Mouse (Mus musculus) thymus, postnatal 4 days (tissue): ENCODE results near the gene Gm9970.
A peak's percentile ranks its signal among the peaks of the same experiment; 100 is the strongest.

Source experiments
- DNase-seq: peaks from one replicate; pipeline ENCODE4 v3.0.0; 2021

Gene Gm9970

DNA sequence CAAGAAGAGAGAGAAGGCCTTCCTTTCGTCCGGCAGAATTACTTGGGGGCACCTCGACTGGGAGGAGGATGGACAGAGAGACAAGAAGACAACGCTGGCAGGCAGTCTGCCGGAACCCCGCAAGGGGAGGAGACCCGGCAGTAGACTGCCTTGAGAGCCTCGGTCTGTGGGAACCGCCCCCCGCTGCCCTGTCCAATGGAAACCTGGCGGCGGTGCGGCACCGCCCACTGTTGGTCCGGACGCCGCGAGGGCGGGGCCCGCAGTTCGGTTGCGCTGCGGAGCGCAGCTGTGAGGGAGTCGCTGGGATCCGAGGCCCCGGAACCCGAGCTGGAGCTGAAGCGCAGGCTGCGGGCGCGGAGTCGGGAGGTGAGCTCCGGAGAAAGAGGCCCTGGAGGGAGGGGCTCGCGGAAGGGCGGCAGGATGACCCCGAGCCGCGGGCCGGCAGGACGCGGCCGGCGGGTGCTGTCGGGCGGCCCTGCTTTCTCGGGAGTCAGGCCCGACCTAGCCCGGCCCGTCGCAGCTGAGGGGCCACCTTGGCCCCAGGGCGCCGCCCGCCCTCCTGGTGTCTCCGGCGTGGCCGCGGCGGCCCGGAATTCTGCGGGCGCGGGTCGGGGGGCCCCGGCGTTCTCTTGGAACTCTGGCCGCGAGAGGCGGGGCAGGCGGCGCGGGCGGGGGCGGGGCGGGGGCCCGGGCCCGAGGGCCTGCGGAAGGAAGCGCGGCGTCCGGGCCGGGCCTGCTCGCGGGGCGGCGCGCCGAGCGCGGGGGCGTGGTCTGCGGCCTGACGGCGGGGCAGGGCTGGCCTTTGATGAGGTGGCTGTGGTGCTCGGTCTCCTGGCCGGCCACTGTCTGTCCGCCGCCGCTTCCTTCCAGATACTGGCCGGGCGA lies at the start of gene Gm9970, which contains the start of gene Nrbp1:
TSS of gene Gm9970 (minus strand) at position 596 of the 885 bp plus-strand sequence.
TSS of gene Nrbp1 (plus strand) at position 228 of the 885 bp plus-strand sequence.
- peak; percentile 97 for DNase-seq

DNA sequence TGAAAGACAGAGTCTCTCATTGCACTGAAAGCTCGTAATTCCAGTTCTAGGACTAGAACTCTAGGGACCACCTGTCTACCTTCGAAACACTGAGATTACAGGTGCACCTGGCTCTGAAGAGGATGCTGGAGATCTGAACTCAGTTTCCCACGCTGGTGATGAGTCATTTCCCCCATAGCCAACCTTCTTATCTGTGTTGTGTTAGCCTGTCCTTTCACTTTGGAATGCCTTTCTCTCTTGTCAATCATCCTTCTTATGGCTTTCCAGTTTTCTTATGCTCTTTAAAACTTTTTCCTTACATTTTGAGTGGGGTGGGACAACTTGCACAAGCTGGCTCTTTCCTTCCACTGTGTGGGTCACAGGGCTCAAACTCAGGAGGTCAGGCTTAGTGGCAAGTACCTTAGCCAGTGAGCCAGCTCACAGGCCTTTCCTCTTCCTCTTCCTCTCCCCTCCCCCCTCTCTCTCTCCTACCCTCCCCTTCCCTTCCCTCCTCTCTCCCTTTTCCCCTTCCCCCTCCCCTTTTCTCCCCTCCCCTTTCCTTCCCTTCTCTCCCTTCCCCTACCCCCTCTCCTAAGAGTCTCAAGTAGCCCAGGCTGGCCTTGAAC lies 48.7 kb upstream of the Gm9970 start:
- DNase-seq, result no peak

DNA sequence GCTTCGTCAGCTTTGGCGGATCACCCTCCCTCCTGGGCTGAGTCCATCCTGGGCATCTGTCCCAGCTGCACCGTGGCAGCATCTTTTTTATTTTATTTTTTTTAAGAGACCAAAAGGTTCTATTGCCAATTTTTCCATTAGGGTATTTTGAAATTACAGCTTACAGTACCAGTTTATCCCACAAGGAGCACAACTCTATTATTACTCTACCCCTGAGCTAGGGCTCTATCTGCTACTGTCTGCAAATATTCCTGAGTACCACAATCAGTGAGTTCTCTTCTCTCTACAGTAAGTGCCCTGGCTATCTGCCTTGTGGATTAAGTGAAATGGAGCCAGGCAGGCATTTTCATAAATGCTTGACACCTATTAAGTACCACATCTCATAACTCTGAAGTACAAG lies 47.6 kb upstream of the Gm9970 start:
- no peak for DNase-seq

DNA sequence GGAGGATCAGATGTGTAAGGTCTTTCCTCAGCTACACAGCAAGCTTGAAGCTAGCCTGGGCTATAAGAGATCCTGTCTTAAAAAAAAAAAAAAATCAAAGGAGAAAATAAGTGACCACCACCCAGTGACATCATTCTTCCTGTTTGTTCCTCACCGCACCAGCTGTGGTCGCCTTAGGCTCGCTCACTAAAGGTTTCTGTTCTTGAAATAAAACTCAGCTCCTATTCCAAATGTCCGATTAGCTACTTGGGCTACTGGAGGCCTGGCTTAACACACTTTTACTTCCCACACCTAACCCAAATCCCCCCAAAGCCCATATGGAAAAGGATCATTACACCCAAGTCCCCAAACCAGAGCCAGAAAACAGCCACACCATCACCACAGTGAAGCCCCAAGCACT lies 47.2 kb upstream of the Gm9970 start:
- no peak for DNase-seq

DNA sequence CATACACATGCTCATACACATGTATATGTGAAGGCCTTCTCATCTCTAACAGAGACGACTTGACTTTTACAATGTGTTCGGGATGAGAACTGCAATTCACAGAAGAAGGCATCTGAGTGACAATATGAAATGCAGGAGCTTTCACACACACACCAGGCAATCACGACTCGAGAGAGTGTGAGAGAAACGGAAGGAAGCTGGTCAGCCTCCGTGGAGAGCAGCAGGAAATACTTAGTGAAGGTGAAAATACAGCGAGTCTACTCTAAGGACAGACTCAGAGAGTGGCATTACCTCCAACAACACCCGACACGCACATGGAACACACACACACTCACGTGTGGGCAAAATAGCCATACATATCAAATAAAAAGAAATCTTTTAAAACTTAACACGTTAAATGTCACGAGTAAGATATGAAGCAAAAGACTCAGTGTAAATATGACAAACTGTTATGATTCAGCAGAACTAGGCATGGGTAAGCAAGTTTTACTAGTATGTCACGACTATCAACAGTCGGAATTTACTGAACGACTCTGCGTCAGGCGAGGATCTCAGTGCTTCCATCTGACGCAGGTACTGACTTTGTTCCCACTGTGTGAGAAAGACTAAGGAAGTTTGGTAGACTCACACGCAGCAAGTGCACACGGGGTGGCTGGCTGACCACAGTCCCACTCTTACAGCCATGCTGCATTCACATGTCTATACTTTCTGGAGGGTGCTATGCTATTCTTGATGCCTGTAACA lies 38.4 kb upstream of the Gm9970 start:
- DNase-seq, result no peak

DNA sequence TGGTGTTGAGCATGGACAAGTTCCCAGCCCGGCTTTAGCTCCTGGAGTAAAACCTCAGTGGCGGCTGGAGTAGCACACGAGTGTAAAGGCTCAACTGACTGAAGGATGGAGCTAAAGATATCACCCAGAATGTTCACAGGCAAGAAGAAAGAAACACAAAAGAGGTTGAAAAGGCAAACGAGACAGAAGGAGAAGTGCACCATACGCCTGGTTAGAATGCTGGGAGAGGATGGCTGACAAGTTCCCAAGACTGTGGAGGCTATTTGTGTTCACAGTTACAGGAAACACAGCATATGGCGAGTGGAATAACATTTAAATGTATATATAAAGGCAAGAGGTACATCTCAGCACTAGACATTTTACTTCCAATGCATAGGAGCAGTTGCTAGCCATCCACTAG lies 32.0 kb upstream of the Gm9970 start:
- DNase-seq, result no peak

DNA sequence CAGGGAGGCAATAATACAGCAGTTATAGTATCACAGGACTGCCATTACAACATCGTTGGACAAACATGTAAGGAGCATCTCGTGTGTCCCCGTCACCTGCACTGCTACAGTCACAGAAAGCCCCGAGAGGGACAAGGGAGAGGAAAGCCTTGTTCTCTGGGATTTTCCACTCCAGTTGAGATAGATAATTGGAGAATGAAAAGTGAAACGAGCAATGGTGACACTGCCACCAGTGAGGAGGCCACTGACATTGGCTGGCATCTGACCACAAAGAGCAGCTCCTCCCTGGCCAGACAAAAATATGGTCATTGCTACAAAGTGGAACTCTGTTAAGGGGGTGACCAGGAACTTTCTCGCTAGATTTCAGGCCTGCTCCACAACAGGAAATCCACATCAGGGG lies 26.7 kb upstream of the Gm9970 start:
- DNase-seq, result no peak

DNA sequence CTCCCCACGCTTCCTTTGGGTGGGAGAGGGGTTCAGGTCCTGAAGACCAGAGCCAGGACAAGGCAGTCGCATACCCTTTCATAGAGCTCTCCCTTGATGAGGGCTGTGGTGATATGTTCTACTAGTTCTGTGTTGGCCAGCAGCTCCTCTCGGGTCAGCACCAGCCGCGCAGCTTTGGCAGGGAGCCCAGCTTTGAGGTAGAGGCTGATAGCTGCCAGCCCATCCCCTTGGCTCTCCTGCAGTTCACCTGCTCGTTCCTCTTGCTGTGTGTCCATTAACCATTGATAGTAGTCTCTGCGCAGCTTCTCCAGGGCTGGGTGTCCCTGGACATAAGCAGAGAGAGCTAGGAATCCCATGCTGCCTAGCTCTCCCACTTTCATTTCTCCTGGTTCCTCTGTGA lies 25.1 kb upstream of the Gm9970 start:
- no peak for DNase-seq

DNA sequence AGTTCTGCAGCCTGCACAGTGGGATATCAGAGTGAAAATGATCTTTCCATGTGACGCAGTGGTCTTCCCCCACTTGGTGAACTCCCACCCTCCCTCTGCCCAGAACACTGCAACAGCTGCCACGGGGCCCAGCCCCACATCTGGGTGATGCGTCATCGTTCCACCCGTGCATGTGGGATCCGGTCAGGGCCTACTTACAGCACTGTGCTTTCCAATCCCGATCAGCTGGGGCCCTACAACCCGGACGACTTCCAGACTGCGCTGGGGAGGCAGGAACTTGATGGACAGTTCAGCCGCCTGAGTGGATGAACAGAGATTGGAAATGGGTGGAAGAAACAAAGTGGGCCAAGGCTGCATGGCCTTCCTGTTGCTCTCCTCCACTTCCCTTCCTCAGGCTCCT lies 16.6 kb upstream of the Gm9970 start:
- DNase-seq, result no peak

DNA sequence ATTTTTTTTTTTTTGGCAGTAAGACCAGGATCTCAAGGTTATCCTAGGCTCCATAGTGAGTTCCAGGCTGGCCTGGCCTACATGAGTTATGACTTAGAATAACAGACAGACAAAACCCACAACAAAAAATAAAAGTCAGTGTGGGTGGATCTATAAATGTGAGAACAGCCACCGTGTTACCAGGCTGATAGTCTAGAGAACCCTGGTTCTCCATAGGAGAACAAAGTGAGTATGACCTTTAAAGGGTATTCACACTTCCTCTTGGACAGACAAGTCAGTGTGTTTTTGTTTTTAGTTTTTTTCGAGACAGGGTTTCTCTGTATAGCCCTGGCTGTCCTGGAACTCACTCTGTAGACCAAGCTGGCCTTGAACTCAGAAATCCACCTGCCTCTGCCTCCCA lies 14.9 kb upstream of the Gm9970 start:
- no peak for DNase-seq

DNA sequence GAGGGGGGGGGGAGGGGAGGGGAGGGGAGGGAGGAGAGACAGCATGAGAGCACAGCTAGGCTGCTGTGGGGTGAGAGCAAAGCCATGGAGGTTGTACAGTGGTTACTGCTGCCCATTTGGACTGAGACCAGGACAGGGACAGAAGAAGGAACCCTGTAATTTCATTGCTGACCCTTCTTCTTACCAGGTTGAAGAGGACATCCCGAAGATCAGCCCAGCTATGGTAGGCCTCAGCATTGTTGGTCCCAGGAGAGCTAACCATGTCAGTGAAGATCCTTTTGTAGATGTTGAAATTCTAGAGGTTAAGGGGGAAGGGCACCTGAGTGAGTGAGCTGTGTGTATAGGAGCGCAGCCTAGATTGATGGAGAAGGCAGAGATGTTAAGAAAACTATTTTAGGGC lies 14.3 kb upstream of the Gm9970 start:
- no peak for DNase-seq

DNA sequence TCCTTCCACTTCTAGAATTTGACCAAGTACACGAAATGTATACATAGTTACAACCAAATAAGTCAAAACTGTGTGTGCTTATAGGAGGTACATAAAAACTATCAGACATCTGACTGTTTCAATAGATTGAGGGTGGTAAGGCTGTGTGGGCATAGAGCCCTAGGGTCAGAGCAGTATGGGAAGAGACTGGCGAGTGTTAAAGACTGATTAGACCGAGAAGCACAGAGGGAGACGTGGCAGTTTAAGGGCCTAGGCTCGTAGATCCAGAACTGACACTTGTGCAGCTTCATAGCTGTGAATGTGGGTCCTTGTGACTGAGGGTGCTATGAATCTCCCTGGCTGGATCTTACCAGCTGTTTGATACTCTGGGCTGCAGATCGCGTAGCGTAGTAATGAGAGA lies 13.9 kb upstream of the Gm9970 start:
- no peak for DNase-seq

DNA sequence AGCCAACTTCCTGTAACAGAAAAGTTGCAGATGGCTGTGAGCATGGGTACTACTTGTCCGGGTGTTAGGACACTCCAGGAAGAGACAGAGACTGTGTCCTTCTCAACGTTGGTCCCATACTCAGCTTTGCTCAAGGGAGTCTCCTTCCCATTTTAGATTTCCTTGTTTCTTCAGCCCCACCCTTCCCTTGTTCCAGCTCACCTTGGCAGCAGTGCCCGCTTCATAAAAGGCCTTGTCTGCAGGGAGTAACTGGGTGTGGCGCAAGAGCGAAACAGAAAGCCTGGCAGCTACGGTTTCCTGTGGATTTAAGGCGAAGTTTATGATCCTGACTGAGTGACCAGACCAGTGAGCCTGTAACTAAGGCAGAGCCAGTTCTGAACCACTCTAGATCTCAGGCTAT lies 13.4 kb upstream of the Gm9970 start:
- no peak for DNase-seq

DNA sequence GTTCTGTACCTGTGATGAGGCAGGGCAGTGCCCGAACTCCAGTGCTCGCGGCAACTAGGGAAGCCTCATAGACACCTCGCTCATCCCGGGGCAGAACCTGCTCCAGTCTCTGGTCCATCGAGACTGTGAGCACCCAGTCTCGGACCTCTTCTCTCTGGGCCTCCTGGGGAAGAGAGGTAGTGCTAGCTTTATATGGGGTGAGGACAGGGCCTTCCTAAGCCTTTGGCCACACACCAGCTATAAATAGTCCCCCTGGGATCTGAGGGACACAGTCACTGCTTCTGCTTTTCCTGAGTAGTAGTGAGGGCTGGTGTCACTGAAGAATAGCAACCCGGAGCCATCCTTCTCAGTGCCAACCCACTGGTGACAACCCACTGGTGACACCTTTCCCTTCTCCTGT lies 12.8 kb upstream of the Gm9970 start:
- no peak for DNase-seq

DNA sequence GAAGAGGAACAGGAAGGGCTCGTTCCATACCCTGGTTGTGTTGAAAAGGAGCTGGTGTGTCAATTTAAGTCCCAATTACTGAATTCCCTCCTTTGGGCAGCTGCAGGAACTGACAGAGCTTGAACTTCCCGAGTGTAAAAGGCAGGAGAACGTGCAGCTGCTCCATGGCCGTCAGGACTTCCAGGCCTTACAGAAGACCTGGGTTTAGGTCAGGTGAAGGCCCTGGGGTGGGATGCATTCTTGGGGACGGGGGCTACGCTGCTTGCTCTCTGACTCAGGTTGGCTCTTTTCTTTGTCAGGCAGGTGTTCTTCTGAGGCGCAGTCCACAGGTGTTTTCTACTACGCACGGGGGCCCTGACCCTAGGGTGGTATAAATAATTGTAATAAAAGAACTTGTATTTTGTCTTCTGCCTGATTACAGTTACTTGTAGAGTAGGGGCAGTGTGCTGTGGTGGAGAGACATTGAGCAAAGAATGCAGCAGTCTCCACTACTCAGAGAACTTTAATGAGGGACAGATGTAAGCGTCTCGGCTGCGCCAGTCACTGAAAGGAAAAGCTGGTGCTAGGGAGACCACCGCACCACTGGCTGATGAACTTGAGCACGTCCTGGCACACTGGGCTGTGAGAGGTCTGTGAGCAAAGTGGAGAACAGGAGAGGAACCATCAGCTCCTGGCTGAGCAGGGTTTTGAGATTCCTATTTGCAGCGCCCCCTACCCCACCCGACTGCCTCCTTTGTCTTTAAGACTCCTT lies 11.9 kb upstream of the Gm9970 start:
- peak; percentile 23 for DNase-seq

DNA sequence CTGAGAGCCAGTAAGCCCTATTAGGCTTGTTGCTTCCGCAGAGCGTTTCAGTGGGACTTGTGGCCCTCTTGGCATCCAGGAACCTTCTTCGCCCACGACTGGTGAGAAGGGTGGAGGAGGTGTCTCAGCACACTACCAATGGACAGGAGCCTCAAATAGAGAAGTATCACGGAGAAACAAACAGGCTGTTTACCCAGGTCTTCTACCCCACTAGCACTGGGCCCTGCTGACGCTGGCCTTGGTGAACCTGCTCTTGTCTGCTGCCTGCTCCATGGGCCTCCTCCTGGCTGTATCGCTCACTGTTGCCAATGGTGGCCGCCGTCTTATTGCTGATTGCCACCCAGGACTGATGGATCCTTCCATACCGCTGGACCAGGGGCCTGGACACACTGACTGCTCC lies 11.1 kb upstream of the Gm9970 start:
- no peak for DNase-seq

DNA sequence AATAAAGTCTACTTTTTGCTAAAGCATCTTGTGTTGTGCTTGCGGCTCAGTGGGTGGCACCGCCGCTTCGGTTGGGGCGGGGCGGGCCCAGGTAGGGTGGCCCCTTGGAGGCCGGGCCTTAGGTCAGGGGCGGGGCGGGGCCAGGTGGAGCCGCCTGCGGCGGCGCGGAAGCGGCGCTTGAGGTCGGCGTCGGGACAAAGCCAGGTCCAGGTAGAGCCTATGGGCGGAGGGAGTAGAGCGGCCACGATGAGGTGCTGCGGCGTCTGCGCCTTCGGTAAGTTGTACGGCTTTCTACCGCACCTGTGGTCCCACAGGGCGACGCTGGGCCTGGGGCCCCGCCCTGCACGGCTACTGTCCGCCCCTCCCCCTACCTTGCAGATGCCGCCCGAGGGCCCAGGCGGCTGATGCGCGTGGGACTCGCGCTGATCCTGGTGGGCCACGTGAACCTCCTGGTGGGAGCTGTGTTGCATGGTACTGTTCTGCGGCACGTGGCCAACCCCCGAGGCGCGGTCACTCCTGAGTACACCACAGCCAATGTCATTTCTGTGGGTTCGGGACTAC lies 10.6 kb upstream of the Gm9970 start, which contains the start of gene Krtcap3:
TSS of gene Krtcap3 (plus strand) at position 151 of the 561 bp plus-strand sequence.
- peak; percentile 54 for DNase-seq

DNA sequence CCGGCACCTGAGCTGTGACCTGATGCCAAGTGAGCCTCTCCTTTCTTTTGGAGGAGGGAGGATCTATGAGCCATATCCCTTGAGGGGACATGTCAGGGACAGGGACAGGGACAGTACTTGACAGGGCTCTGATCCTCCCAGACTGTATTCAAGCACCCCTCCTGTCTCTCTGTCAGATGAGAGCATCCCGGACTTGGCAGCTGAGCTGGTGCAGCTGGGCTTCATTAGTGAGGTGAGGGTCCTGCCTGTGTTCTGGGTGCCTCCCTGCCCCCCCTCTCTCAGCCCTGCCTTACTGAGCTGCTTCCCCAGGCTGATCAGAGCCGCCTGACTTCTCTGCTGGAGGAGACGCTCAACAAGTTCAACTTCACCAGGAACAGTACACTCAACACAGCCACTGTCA lies 9.7 kb upstream of the Gm9970 start:
- no peak for DNase-seq

DNA sequence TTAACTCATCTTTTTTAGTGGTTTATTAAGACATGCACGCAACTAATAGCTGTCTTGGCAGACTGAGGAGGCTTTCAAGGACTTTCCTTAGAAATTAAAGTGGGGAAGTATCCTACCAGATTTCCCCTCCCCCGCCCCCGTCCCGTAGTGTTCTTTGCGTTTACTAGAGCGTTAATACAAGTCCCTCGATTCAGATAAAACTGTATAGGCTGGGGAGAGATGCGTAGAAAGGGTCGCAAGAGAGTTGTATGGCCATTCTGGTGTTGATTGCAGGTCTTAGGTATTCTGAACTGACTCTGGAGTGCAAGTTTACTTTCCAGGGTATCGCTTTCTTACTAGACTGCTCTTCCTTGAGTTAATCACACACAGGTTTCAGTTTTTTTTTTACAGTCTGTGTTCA lies 1.2 kb upstream of the Gm9970 start:
- no peak for DNase-seq

DNA sequence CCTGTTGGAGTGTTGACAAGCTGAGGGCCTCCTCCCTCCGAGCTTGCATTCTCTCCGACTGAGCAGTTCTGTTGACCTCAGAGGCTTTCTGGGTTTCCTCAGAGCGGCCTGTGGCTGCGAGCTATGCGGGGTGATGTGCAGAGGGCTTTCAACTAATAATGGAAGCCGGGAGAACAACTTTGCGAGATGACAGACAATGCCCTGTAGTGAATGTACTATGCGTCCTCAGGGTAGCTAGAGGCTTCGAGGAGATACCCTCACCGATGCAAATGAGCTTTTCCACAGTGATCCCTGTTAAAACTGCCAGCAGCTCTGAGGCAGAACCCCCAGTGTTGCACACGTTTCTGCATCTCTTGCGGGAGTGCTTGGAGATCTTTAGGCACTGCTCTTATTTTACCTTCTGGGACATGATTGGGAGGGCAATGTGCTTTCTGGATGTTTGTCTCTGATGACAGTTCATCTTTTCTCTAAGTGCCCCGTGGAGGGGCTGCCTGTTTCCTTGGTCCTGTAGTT lies 546 bp upstream of the Gm9970 start:
- no peak for DNase-seq

DNA sequence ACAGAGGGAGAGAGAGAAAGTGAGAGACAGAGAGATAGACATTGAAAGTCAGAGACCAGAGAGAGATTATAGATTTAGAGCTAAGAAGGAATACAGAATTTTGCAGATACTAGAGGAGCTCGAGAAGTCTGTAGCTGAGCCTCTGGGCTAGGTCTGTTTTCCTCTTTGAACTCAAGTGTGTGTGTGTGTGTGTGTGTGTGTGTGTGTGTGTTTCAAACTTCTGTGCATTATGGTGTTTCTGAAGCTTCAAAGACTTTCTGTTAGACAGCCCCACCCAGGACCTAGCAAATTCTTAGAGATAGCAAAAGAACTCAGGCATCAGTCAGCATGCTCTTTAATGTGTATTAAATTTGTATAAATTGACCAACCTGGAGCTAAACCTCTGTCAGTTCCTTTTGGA lies 14.4 kb downstream of the Gm9970 start:
- no peak for DNase-seq

DNA sequence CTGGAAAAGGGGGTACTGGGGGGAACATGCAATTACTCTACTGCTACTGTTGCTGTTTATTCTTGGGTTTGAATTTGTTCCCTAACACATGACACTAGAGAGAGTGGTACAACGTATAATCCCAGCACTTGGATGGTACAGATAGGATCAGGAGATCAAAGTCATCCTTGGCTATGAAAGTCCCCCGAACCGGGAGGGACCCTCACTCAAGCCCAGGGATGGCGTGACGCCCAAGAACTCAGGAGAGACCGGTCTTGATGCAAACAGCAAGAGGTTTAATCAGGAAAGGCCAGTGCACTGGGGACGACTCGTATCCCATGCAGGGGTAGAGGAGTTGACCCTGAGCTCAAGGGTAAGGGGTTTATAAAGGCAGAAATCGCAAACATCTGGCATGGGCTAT lies 18.3 kb downstream of the Gm9970 start:
- DNase-seq, result no peak
